Mouse (Mus musculus): Measurements from ENCODE around the gene Tanc1.

- TF ChIP-seq CTCF (IDR thresholded peaks at IDR 0.05; ENCODE audit: borderline replicate concordance, extremely low read depth, insufficient read depth, insufficient read length) (no peak), POLR2A (IDR thresholded peaks at IDR 0.05; ENCODE audit: borderline replicate concordance, extremely low read depth, insufficient read depth, insufficient read length, poor library complexity, severe bottlenecking) (no peak)
Measured at GRCm38 (mm10) chr2:59746070-59746469, 134.2 kb downstream of the Tanc1 start.

All from brain, embryonic 14.5 days (tissue).